Mouse (Mus musculus): ENCODE data around the gene Nova2. TPM values are rescaled to one million over a fixed set of nuclear protein-coding genes. Genes with fewer than 3 reads are reported as not detected.

The Nova2 gene
- polyA plus RNA-seq, 1 experiment from 2014 or later: 0.22 TPM

DNA sequence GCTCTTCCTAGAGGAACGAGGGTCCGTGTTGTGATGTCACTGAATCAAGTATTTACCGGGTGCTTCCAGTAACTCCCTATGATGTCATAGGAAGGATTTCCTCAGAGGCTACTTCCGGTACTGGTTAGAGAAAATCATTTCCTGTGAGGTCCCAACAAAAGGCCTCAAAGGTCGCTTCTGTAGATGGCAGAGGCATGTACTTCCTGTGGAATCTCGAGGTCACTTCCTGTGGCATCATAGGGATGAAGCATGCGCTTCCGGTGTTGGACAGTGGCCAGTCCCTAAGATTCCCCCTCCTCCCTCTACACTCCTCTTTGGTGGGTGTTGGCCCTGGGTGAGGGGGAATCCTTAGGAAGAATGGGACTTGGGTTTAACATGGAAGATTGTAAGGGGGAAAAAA lies 33.8 kb downstream of the Nova2 start:
- no peak for DNase-seq (ENCODE audit: low spot score)
- no peaks in the 10 kb centered on the region for H3K36me3 ChIP-seq (ENCODE audit: control insufficient read depth, insufficient read depth, low read length)
- TF ChIP-seq CTCF (IDR thresholded peaks at IDR 0.05; ENCODE audit: low read depth) (no peak), EP300 (optimal IDR thresholded peaks at IDR 0.05) (no peak)
- H3K27me3 ChIP-seq (ENCODE audit: control insufficient read depth, insufficient read depth, low read length): peaks cover 4% of the 10 kb centered on the region; the same call in 1 of the 2 replicates
- no peak overlapping the region for H3K4me2 ChIP-seq (replicated peaks; ENCODE audit: low read depth)
- H3K27ac ChIP-seq (replicated peaks): no peak overlapping the region
- ATAC-seq (ENCODE audit: low FRiP score, low TSS enrichment): no peak
- 49% methylated on average over 8 of the region's 8 CpGs for WGBS
- no peak overlapping the region for H3K4me3 ChIP-seq (ENCODE audit: low read depth, low read length)
- no peak overlapping the region for H3K9ac ChIP-seq (ENCODE audit: low read length)
- H3K4me1 ChIP-seq (replicated peaks; ENCODE audit: control insufficient read depth, insufficient read depth): 0 out of 2 replicates have a peak, but pooled peaks cover 3% of the 10 kb centered on the region
- H3K9me3 ChIP-seq (ENCODE audit: control insufficient read depth, low read length): no peaks in the 10 kb centered on the region

GRCm38 (mm10) chr7:18962171-18962792 lies 36.6 kb downstream of the Nova2 start:
- DNase-seq (ENCODE audit: low spot score): no peak
- TF ChIP-seq EP300 (optimal IDR thresholded peaks at IDR 0.05) (no peak), CTCF (IDR thresholded peaks at IDR 0.05; ENCODE audit: low read depth) (no peak)
- Histone ChIP-seq H3K4me2 (replicated peaks; ENCODE audit: low read depth) (no peak overlapping the region; the same call in 1 of the 2 replicates), H3K27ac (replicated peaks) (no peak overlapping the region), H3K9ac (ENCODE audit: low read length) (no peak overlapping the region), H3K27me3 (ENCODE audit: control insufficient read depth, insufficient read depth, low read length) (peaks cover 4% of the 10 kb centered on the region; the same call in 1 of the 2 replicates), H3K36me3 (ENCODE audit: control insufficient read depth, insufficient read depth, low read length) (no peaks in the 10 kb centered on the region), H3K9me3 (ENCODE audit: control insufficient read depth, low read length) (no peaks in the 10 kb centered on the region), H3K4me1 (replicated peaks; ENCODE audit: control insufficient read depth, insufficient read depth) (0 out of 2 replicates have a peak, but pooled peaks cover 2% of the 10 kb centered on the region), H3K4me3 (ENCODE audit: low read depth, low read length) (no peak overlapping the region)
- 3% methylated on average over 17 of the region's 17 CpGs for WGBS
- ATAC-seq (ENCODE audit: low FRiP score, low TSS enrichment): no peak

GRCm38 (mm10) chr7:18962795-18963194 lies 37.1 kb downstream of the Nova2 start:
- Histone ChIP-seq H3K27me3 (ENCODE audit: control insufficient read depth, insufficient read depth, low read length) (peaks cover 4% of the 10 kb centered on the region; the same call in 1 of the 2 replicates), H3K4me3 (ENCODE audit: low read depth, low read length) (no peak overlapping the region), H3K4me1 (replicated peaks; ENCODE audit: control insufficient read depth, insufficient read depth) (no peaks in the 10 kb centered on the region), H3K27ac (replicated peaks) (no peak overlapping the region), H3K9ac (ENCODE audit: low read length) (no peak overlapping the region), H3K36me3 (ENCODE audit: control insufficient read depth, insufficient read depth, low read length) (no peaks in the 10 kb centered on the region), H3K9me3 (ENCODE audit: control insufficient read depth, low read length) (no peaks in the 10 kb centered on the region), H3K4me2 (replicated peaks; ENCODE audit: low read depth) (no peak overlapping the region; the same call in 1 of the 2 replicates)
- TF ChIP-seq CTCF (IDR thresholded peaks at IDR 0.05; ENCODE audit: low read depth): no peak
- TF ChIP-seq EP300 (optimal IDR thresholded peaks at IDR 0.05): no peak
- no peak for ATAC-seq (ENCODE audit: low FRiP score, low TSS enrichment)
- DNase-seq (ENCODE audit: low spot score): no peak
- WGBS: 2% methylated on average over 19 of the region's 20 CpGs

- no peak overlapping the region for H3K4me2 ChIP-seq (replicated peaks; ENCODE audit: low read depth)
- H3K9ac ChIP-seq (ENCODE audit: low read length): no peak overlapping the region
- no peaks in the 10 kb centered on the region for H3K36me3 ChIP-seq (ENCODE audit: control insufficient read depth, insufficient read depth, low read length)
- DNase-seq (ENCODE audit: low spot score) (no peak), ATAC-seq (ENCODE audit: low FRiP score, low TSS enrichment) (no peak)
- H3K27me3 ChIP-seq (ENCODE audit: control insufficient read depth, insufficient read depth, low read length): peaks cover 4% of the 10 kb centered on the region; the same call in 1 of the 2 replicates
- H3K4me3 ChIP-seq (ENCODE audit: low read depth, low read length): no peak overlapping the region
- H3K4me1 ChIP-seq (replicated peaks; ENCODE audit: control insufficient read depth, insufficient read depth): no peaks in the 10 kb centered on the region
- no peak overlapping the region for H3K27ac ChIP-seq (replicated peaks)
- no peak for TF ChIP-seq EP300 (optimal IDR thresholded peaks at IDR 0.05)
- H3K9me3 ChIP-seq (ENCODE audit: control insufficient read depth, low read length): no peaks in the 10 kb centered on the region
- 2% methylated on average over 19 of the region's 19 CpGs for WGBS
These were observed 37.7 kb downstream of the Nova2 start for GRCm38 (mm10) chr7:18963294-18963843.

DNA sequence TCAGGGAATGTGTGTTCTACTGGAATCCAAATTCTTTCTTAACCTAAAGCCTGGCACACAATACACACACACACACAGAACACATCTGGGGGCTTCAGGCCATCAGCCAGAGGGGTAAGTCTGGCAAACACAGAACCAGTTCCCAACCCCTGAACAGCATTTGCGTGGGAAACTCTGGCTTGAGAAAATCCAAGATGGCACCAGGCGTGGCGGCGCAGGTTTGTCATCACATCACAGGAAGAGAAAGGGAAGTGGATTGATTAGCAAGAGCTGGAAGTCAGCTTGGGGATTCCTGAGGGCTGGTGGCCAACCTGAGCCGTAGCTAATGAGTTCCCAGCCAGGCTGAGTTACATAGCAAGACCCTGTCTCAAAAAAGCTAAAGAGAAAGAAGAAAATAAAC lies 39.6 kb downstream of the Nova2 start:
- Histone ChIP-seq H3K9me3 (ENCODE audit: control insufficient read depth, low read length) (no peaks in the 10 kb centered on the region), H3K27me3 (ENCODE audit: control insufficient read depth, insufficient read depth, low read length) (peaks cover 4% of the 10 kb centered on the region; the same call in 1 of the 2 replicates), H3K4me2 (replicated peaks; ENCODE audit: low read depth) (no peak overlapping the region), H3K4me1 (replicated peaks; ENCODE audit: control insufficient read depth, insufficient read depth) (no peaks in the 10 kb centered on the region), H3K36me3 (ENCODE audit: control insufficient read depth, insufficient read depth, low read length) (no peaks in the 10 kb centered on the region), H3K9ac (ENCODE audit: low read length) (no peak overlapping the region), H3K27ac (replicated peaks) (no peak overlapping the region), H3K4me3 (ENCODE audit: low read depth, low read length) (no peak overlapping the region)
- ATAC-seq (ENCODE audit: low FRiP score, low TSS enrichment) (no peak), DNase-seq (ENCODE audit: low spot score) (no peak)
- no peak for TF ChIP-seq EP300 (optimal IDR thresholded peaks at IDR 0.05)
- TF ChIP-seq CTCF (IDR thresholded peaks at IDR 0.05; ENCODE audit: low read depth): no peak
- WGBS: 70% methylated on average over 5 of the region's 5 CpGs

GRCm38 (mm10) chr7:18967603-18968002 lies 41.9 kb downstream of the Nova2 start:
- Histone ChIP-seq H3K27ac (replicated peaks) (no peak overlapping the region), H3K4me1 (replicated peaks; ENCODE audit: control insufficient read depth, insufficient read depth) (no peaks in the 10 kb centered on the region), H3K36me3 (ENCODE audit: control insufficient read depth, insufficient read depth, low read length) (no peaks in the 10 kb centered on the region), H3K4me2 (replicated peaks; ENCODE audit: low read depth) (no peak overlapping the region), H3K9me3 (ENCODE audit: control insufficient read depth, low read length) (no peaks in the 10 kb centered on the region), H3K27me3 (ENCODE audit: control insufficient read depth, insufficient read depth, low read length) (peaks cover 3% of the 10 kb centered on the region; the same call in 1 of the 2 replicates), H3K4me3 (ENCODE audit: low read depth, low read length) (no peak overlapping the region), H3K9ac (ENCODE audit: low read length) (no peak overlapping the region)
- ATAC-seq (ENCODE audit: low FRiP score, low TSS enrichment) (no peak), DNase-seq (ENCODE audit: low spot score) (no peak)
- WGBS: 7% methylated on average over 8 of the region's 8 CpGs
- TF ChIP-seq EP300 (optimal IDR thresholded peaks at IDR 0.05): no peak
- no peak for TF ChIP-seq CTCF (IDR thresholded peaks at IDR 0.05; ENCODE audit: low read depth)
